ENCODE assay signal across 9 mouse cellular contexts in the genomic region with DNA sequence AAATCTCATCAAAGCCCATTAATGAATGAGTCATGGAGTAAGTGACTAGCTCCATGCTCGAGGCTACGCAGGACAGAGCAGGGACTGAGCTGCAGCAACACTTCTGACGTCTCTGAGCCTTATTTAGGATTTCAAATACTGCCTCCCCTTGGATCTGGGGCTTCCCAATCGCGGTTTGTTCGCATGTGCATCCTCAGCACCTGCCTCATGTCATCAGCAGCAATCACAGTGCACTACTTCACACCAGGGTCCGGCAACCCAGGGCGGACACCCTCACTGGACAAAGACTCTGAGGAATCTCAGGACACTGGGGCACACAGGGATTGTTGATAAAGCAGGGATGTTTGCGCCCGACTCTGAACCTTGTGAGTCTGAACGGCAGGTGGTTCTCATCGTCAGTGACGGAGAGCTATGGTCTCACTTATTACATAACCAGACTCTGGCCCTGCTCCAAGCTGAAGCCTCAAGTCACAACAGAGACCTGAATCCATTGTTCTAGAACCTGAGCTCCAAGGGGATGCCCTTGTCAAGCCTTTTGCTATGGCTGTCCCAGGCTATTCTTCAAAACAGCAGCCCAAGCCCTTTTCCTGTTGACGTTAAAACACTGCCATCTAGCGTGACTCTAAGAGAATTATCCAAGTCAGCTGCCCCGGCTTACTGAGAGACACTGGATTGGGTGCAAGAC.
DNase-seq lines count a peak whose midpoint lies in the region; ATAC-seq and TF ChIP-seq lines count a peak whose summit lies in the region.
"Had no signal": no experiment of that assay in that cellular context is flagged by ENCODE, and none has a peak within 500 bp of the region (broad histone marks: within the 10 kb centered on the region; RNA-seq: fewer than 3 reads in every experiment).

No protein-coding gene starts in this region.

- H3K79me2 ChIP-seq in MEL (ENCODE audit: control insufficient read depth, insufficient read depth, low read length, poor library complexity) = no peaks in the 10 kb centered on the region

- intact Hi-C loops in heart, postnatal 36 days (cut with DNase I) = loop anchor here (1.0 to 10.0 kb wide), 5 partner anchors 192 to 1014 kb away; partner anchors contain the start of gene Klf4

- no peak for TF ChIP-seq POLR2A in MEL (IDR thresholded peaks at IDR 0.05; ENCODE audit: control insufficient read depth in 1 of 2, insufficient read depth in 1 of 2, low read depth in 1 of 2, low read length in 2 of 2, poor library complexity in 1 of 2)

- H3K4me3 ChIP-seq in MEL (ENCODE audit: control insufficient read depth in 1 of 2, insufficient read depth in 1 of 2, low read depth in 2 of 2, low read length in 2 of 2) = no peak overlapping the region
- peak overlapping the region; percentile 13; the same call in 1 of the 2 replicates for H3K4me3 ChIP-seq in forebrain, embryonic 15.5 days
- no peak overlapping the region for H3K4me3 ChIP-seq in lung, embryonic 14.5 days (ENCODE audit: low read depth, low read length)
- H3K4me3 ChIP-seq: erythroblast, embryonic 14.5 days had no signal

- TF ChIP-seq CTCF in MEL (IDR thresholded peaks at IDR 0.05 in 2 of 3, conservative IDR thresholded peaks at IDR 0.05 in 1 of 3; ENCODE audit: control insufficient read depth in 1 of 3, insufficient read depth in 1 of 3, low read depth in 2 of 3, low read length in 3 of 3, poor library complexity in 1 of 3, severe bottlenecking in 1 of 3) = peak in 1 of 3 experiments; percentile 19; a peak in 1 of 6 replicates
- TF ChIP-seq CTCF in lung, embryonic 14.5 days (IDR thresholded peaks at IDR 0.05; ENCODE audit: low read depth) = peak; percentile 81

- H3K36me3 ChIP-seq in MEL (ENCODE audit: control insufficient read depth in 1 of 2, insufficient read depth in 2 of 2, low read length in 2 of 2) = no peaks in the 10 kb centered on the region
- H3K36me3 ChIP-seq in forebrain, embryonic 15.5 days = no peaks in the 10 kb centered on the region
- no peaks in the 10 kb centered on the region for H3K36me3 ChIP-seq in lung, embryonic 14.5 days (ENCODE audit: insufficient read depth)

- H3K4me1 ChIP-seq in MEL (ENCODE audit: control insufficient read depth in 1 of 2, insufficient read depth in 2 of 2, low read length in 2 of 2) = no peaks in the 10 kb centered on the region
- H3K4me1 ChIP-seq in forebrain, embryonic 15.5 days = no peaks in the 10 kb centered on the region
- peaks cover 4% of the 10 kb centered on the region; the same call in 1 of the 2 replicates for H3K4me1 ChIP-seq in lung, embryonic 14.5 days (ENCODE audit: insufficient read depth)

- H3K9ac ChIP-seq in MEL (ENCODE audit: control insufficient read depth, low read depth, low read length, poor library complexity, severe bottlenecking) = no peak overlapping the region
- H3K9ac ChIP-seq in forebrain, embryonic 15.5 days (replicated peaks) = no peak overlapping the region
- H3K9ac ChIP-seq in lung, embryonic 14.5 days = no peak overlapping the region

- peak overlapping the region; percentile 18; the same call in 1 of the 2 replicates for H3K4me2 ChIP-seq in forebrain, embryonic 15.5 days (replicated peaks)
- peak overlapping the region; percentile 26; the same call in 1 of the 2 replicates for H3K4me2 ChIP-seq in lung, embryonic 14.5 days

- peak; percentile 76 for ATAC-seq in cerebellum, adult (ENCODE audit: insufficient number of reproducible peaks, low FRiP score, low TSS enrichment)
- peak; percentile 87 for ATAC-seq in forebrain, embryonic 15.5 days (replicated peaks)
- peak; percentile 83; the same call in 1 of the 2 replicates for ATAC-seq in lung, embryonic 14.5 days (ENCODE audit: insufficient read depth)
- no peak for ATAC-seq in activated CD4-positive, CD25-positive, alpha-beta regulatory T cell, adult 4 months

- no peaks in the 10 kb centered on the region for H3K27me3 ChIP-seq in MEL (ENCODE audit: control insufficient read depth in 1 of 2, insufficient read depth in 2 of 2, low read length in 2 of 2)
- no peaks in the 10 kb centered on the region for H3K27me3 ChIP-seq in forebrain, embryonic 15.5 days
- H3K27me3 ChIP-seq in lung, embryonic 14.5 days (ENCODE audit: insufficient read depth, low read length) = no peaks in the 10 kb centered on the region

- peak; percentile 23 for TF ChIP-seq RAD21 in MEL (IDR thresholded peaks at IDR 0.05; ENCODE audit: low read depth, low read length)

- TF ChIP-seq EP300 in MEL (IDR thresholded peaks at IDR 0.05; ENCODE audit: low read depth in 1 of 2, low read length in 2 of 2) = no peak

- DNase-seq in MEL (ENCODE audit: low read depth, low spot score) = peak; percentile 3
- peak; percentile 43 to 57 for DNase-seq in heart, postnatal 36 days
- DNase-seq in kidney, postnatal 4 days = peak; percentile 35 to 55
- peak; percentile 92 for DNase-seq in lung, embryonic 14.5 days
- DNase-seq in retina, adult 2 months (ENCODE audit: low read depth, low spot score) = peak; percentile 42

- no peaks in the 10 kb centered on the region for H3K9me3 ChIP-seq in MEL (replicated peaks; ENCODE audit: insufficient read depth, low read length)
- H3K9me3 ChIP-seq in forebrain, embryonic 15.5 days = no peaks in the 10 kb centered on the region
- H3K9me3 ChIP-seq in lung, embryonic 14.5 days (ENCODE audit: low read depth, low read length) = no peaks in the 10 kb centered on the region

- no peak overlapping the region for H3K27ac ChIP-seq in MEL (ENCODE audit: control insufficient read depth, low read depth, low read length)
- no peak overlapping the region for H3K27ac ChIP-seq in forebrain, embryonic 15.5 days (replicated peaks)
- no peak overlapping the region for H3K27ac ChIP-seq in lung, embryonic 14.5 days (ENCODE audit: low read depth)

- WGBS in forebrain, embryonic 15.5 days = 40% methylated on average over 16 of the region's 16 CpGs
- WGBS in lung, embryonic 14.5 days = 21% methylated on average over 16 of the region's 16 CpGs

TF ChIP-seq in MEL, 35 proteins besides CTCF, POLR2A, EP300 and RAD21:
- TF ChIP-seq GABPA (IDR thresholded peaks at IDR 0.05; ENCODE audit: low read depth, low read length) (no peak), SMC3 (IDR thresholded peaks at IDR 0.05; ENCODE audit: low read depth, low read length) (no peak), MAZ (IDR thresholded peaks at IDR 0.05; ENCODE audit: low read depth, low read length) (no peak), CHD1 (IDR thresholded peaks at IDR 0.05; ENCODE audit: low read depth, low read length) (no peak), TCF12 (IDR thresholded peaks at IDR 0.05; ENCODE audit: low read depth, low read length) (no peak), NELFE (IDR thresholded peaks at IDR 0.05; ENCODE audit: low read depth, low read length) (no peak), ZMIZ1 (IDR thresholded peaks at IDR 0.05; ENCODE audit: low read depth, low read length) (no peak), MAX (IDR thresholded peaks at IDR 0.05; ENCODE audit: low read length) (no peak), NRF1 (IDR thresholded peaks at IDR 0.05; ENCODE audit: insufficient read depth, low read depth, low read length, poor library complexity, severe bottlenecking) (no peak), UBTF (IDR thresholded peaks at IDR 0.05; ENCODE audit: borderline replicate concordance, insufficient read depth, low read depth, low read length) (no peak)

Comparison
In these comparisons a context has a peak if more than half of its experiments do, and no peak if none do; other contexts are left out.
1. DNase-seq: peak in every context shown above with its lines; median percentile 92 in lung, embryonic 14.5 days; 50 in heart, postnatal 36 days; 45 in kidney, postnatal 4 days; 42 in retina, adult 2 months; 3 in MEL.